Mouse (Mus musculus): ENCODE data around the gene Bcas1. TPM values are rescaled to one million over a fixed set of nuclear protein-coding genes. Genes with fewer than 3 reads are reported as not detected.

Bcas1 gene
- polyA plus RNA-seq, 1 experiment from 2014 or later, result 0.58 TPM

DNA sequence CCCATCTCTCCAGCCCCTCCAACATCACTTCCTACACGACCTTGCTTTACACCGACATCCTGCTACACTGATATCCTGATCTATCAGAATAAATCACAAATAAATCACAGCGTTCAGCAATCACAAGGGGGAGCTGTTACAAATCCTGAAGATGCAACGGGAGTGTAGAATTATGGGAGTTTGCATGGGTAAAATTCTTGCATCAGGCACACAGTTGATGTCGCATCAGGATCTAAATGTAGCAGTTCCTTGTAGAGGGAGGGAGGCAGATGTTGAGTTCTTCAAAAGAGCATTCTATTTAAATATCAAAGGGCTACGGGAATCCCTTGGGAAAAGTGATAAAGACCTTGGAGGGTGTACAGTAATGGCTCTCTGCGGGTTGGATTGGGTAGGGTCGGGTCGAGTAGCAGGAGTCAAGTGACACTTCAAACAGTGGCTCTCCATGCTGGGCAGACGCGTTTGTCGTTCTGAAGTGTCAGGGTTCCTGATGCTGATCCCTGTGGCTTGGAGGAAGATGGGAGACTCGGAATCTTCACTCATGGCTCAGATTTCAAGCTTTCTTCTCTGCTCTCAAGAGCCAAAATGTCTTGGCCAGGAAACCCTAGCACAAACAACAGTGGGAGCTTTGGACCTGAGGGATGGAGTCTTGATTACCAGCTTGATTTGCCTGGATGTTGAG is 16.0 kb downstream of the Bcas1 start:
- Histone ChIP-seq H3K9ac (no peak overlapping the region), H3K36me3 (no peaks in the 10 kb centered on the region), H3K9me3 (replicated peaks) (no peaks in the 10 kb centered on the region), H3K4me2 (peak overlapping the region; percentile 51), H3K27me3 (peaks cover 46% of the 10 kb centered on the region), H3K4me3 (replicated peaks) (peak overlapping the region; percentile 20), H3K27ac (no peak overlapping the region), H3K4me1 (peaks cover 9% of the 10 kb centered on the region)
- ATAC-seq (replicated peaks; ENCODE audit: low FRiP score), result no peak
- WGBS, result 2% methylated on average over 13 of the region's 13 CpGs

DNA sequence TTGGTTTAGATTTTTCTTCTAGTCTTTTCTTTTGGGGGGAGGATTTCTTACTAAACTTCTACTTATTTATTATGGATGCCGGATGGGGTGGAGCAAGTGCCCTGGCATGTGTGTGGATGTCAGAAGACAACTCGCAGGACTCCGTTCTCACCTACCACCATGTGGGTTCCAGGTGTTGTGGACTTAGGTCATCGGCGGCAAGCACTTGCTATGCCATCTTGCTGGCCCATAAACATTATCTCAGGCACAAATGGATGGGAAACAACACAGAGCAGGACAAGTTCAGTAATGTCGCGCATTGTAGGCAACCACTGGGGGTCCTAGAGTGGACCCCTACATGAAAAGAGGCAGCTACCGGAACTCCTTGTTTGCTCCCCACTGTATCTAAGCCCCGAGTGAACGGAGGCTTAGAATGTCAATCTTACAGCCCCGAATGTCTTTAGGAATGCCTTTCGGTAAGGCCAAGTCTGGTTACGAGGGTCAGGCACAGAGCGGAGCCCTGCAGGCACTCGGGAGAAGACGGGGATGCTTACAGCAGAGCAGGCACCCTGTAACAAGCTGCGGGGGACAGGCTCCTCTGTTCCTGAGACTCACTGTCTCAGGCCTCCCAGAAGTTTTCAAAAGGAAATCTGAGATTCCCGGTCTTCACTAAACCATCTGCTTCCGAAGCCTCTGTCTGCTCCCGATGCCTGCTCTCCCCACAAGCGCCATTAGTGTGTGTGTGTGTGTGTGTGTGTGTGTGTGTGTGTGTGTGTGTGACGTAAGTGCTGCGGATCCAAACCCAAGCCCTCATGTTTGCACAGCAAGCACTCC is 16.8 kb downstream of the Bcas1 start:
- Histone ChIP-seq H3K4me3 (replicated peaks) (peak overlapping the region; percentile 20), H3K27me3 (peaks cover 46% of the 10 kb centered on the region), H3K36me3 (no peaks in the 10 kb centered on the region), H3K27ac (no peak overlapping the region), H3K4me1 (peaks cover 9% of the 10 kb centered on the region), H3K4me2 (peak overlapping the region; percentile 51), H3K9ac (no peak overlapping the region), H3K9me3 (replicated peaks) (no peaks in the 10 kb centered on the region)
- WGBS, result 21% methylated on average over 23 of the region's 23 CpGs
- 0 out of 2 replicates have a peak, but pooled peaks have one; percentile 22 for ATAC-seq (replicated peaks; ENCODE audit: low FRiP score)

DNA sequence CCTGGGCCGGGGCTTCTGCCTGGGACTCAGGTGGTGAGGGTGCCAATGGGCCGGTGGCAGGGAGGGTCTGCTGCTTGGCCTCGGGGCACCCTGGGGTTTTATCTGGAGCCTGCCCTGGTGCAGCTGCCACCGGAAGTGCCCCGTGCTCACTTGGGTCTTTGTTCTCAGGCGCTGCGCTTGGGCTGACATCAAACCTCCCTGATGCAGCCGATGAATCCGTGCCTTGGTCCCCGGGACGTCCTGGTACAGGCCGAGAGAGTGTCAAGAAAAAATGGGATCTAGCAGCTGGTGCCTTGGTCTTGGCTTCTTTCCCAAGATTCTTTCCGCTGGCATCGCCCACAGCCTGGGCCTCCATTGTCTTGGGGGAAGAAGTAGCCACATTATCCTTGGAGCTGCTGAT is 21.2 kb downstream of the Bcas1 start:
- no peak overlapping the region for H3K9ac ChIP-seq
- no peak overlapping the region for H3K4me2 ChIP-seq
- no peaks in the 10 kb centered on the region for H3K36me3 ChIP-seq
- ATAC-seq (replicated peaks; ENCODE audit: low FRiP score), result no peak
- H3K27me3 ChIP-seq, result peaks cover 35% of the 10 kb centered on the region
- H3K27ac ChIP-seq, result no peak overlapping the region
- peaks cover 18% of the 10 kb centered on the region for H3K4me1 ChIP-seq
- 78% methylated on average over 14 of the region's 14 CpGs for WGBS
- H3K9me3 ChIP-seq (replicated peaks), result no peaks in the 10 kb centered on the region
- H3K4me3 ChIP-seq (replicated peaks), result no peak overlapping the region

DNA sequence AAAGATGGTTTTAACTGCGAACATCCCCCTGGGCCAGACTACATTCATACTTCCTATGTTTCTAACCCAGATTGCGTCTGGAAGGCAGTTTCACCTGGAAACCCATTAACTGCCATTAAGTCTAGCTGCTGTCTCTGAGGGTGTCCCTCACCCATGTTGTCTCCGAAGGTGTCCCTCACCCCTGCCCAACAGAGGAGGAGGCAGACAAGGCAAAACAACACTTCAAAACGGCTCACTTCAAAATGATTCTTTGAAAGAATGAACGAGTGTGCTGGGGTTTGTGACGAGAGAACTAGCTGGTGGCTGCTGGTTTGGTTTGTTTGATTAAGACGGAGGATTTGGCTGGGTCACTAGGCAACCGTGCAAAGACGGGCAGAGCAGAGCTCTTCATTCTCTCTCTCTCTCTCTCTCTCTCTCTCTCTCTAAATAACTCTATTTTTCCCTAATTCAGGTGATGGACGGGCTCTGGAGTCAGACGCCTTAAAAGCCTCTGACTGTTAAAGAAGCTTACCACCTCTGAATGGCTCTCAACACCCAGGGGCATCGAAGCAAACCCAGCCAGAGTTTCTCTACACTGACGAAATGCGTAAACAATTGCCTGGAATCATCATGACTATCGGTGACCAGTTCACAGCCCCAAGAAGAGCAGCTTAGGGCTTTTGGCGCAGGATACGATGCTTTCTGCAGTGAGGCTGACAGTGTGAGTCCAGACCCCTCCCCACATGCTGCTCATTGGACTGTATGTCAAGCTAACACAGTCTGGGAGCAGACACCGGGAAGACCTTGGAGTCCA is 22.7 kb downstream of the Bcas1 start:
- Histone ChIP-seq H3K4me3 (replicated peaks) (no peak overlapping the region), H3K27me3 (peaks cover 29% of the 10 kb centered on the region), H3K27ac (no peak overlapping the region), H3K4me2 (no peak overlapping the region), H3K9ac (no peak overlapping the region), H3K4me1 (peaks cover 23% of the 10 kb centered on the region), H3K36me3 (no peaks in the 10 kb centered on the region), H3K9me3 (replicated peaks) (no peaks in the 10 kb centered on the region)
- 28% methylated on average over 18 of the region's 18 CpGs for WGBS
- ATAC-seq (replicated peaks; ENCODE audit: low FRiP score), result no peak

DNA sequence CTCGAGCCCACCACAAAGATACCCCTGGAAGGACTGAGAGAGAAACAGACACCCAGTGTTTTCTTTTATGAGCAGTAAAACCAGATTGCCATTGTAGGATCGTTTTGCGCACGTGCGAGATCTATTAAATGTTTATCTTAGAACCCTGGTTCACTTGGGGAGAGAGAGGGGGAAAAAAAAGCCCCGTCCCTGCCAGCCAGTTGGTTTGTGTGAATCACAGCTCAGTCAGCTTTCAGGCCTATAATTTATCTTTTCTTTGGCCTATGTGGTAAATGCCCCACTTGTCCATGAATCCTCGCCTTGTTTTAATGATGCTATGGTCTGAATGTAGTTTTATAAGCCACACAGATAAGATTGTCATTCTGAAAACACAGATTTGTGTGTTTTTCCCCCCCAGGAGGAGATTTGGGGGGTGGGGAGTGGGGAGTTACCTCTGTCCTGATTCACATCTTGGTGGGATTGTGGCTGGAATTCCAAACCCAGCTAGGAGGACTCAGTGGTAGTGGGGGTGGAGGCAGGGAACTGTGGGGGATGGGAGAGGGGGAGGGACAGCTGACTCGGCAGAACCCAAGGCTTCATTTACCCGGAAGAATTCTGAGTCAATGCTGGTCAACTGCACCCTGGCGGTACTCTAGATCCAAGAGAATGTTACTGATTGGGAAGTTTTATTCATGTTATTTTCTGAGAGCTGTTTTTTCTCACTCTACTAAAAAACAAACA is 23.8 kb downstream of the Bcas1 start:
- Histone ChIP-seq H3K27me3 (peaks cover 17% of the 10 kb centered on the region), H3K27ac (no peak overlapping the region), H3K9me3 (replicated peaks) (no peaks in the 10 kb centered on the region), H3K9ac (no peak overlapping the region), H3K4me2 (no peak overlapping the region), H3K4me3 (replicated peaks) (no peak overlapping the region), H3K4me1 (peaks cover 23% of the 10 kb centered on the region), H3K36me3 (no peaks in the 10 kb centered on the region)
- 27% methylated on average over 10 of the region's 10 CpGs for WGBS
- ATAC-seq (replicated peaks; ENCODE audit: low FRiP score), result no peak

DNA sequence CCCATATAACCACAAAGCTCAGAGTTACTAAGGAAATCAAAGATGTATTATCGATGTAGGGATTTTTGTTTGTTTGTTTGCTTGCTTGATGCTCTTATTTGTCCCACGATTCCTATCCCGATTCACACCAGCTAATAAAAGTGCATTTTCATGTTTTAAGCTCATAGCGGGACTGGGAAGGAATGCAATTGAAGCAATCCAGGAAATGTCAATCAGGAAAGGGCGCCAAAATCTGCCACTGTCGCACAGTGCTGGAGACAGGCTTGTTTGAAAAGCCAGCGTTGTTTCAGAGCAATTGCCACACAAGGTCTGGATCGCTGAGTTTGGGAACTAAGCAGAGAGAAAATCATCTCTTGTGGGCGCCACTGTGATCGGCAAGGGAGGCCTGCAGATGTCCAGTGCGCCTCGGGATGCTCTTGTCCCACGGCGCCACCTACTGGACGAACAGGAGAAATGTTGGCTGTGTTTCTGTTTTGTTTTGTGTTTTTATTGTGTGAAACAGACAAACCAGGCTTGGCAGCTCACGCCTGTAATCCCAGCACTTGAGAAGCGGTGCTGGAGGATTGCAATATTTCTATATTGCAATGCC is 26.3 kb downstream of the Bcas1 start:
- peak overlapping the region; percentile 29; the same call in 1 of the 2 replicates for H3K9ac ChIP-seq
- ATAC-seq (replicated peaks; ENCODE audit: low FRiP score), result no peak
- peaks cover 12% of the 10 kb centered on the region for H3K27me3 ChIP-seq
- WGBS, result 1% methylated on average over 17 of the region's 17 CpGs
- no peak overlapping the region for H3K27ac ChIP-seq
- H3K4me3 ChIP-seq (replicated peaks), result peak overlapping the region; percentile 42
- H3K36me3 ChIP-seq, result no peaks in the 10 kb centered on the region
- peak overlapping the region; percentile 78 for H3K4me2 ChIP-seq
- H3K9me3 ChIP-seq (replicated peaks), result no peaks in the 10 kb centered on the region
- peaks cover 23% of the 10 kb centered on the region for H3K4me1 ChIP-seq

DNA sequence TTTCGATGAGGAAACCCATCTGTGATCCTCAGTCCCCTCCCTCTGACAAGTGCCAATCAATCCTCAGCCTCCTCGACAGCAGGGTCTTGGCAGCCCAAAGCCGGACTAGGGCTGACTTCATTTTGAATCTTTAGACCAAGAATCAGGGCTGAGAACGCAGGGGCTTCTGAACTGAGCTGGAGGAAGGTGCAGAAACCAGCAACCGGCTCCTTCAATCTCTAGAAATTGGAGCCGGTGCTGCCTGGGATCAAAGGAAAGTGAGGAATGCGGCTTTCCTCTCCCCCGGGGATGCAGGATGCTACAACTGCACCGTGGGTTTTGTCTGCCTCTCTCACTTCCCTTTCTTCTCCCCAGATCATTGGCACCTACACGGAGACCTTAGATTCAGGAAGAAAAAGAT is 27.0 kb downstream of the Bcas1 start:
- H3K4me1 ChIP-seq, result peaks cover 23% of the 10 kb centered on the region
- H3K36me3 ChIP-seq, result no peaks in the 10 kb centered on the region
- H3K9ac ChIP-seq, result peak overlapping the region; percentile 31; the same call in 1 of the 2 replicates
- H3K4me2 ChIP-seq, result peak overlapping the region; percentile 78
- H3K27ac ChIP-seq, result no peak overlapping the region
- peak overlapping the region; percentile 42 for H3K4me3 ChIP-seq (replicated peaks)
- WGBS, result 3% methylated on average over 10 of the region's 10 CpGs
- peaks cover 12% of the 10 kb centered on the region for H3K27me3 ChIP-seq
- no peaks in the 10 kb centered on the region for H3K9me3 ChIP-seq (replicated peaks)
- ATAC-seq (replicated peaks; ENCODE audit: low FRiP score), result no peak

DNA sequence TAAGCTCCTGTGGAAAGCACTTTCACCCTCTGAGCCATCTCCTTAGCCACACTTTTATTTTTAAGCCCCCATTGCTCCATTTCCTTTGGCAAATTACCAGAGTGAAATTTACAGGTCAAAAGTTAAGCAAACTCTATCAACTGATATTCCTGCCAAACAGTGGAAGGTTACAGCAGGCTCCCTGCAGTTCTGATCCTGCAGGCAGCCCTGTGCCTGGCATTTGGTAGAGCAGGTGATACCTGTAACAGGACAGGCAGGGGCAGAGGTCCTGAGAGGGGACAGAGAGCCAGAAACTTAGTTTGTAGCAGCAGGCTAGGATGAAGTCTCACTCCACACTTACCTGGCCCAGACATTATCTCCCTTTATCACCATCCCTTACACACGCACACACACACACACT is 35.7 kb downstream of the Bcas1 start:
- peaks cover 4% of the 10 kb centered on the region; the same call in 1 of the 2 replicates for H3K9me3 ChIP-seq (replicated peaks)
- no peaks in the 10 kb centered on the region for H3K27me3 ChIP-seq
- WGBS, result 88% methylated on average over 1 of the region's 1 CpGs
- H3K9ac ChIP-seq, result no peak overlapping the region
- H3K4me2 ChIP-seq, result no peak overlapping the region
- H3K4me1 ChIP-seq, result no peaks in the 10 kb centered on the region
- H3K36me3 ChIP-seq, result no peaks in the 10 kb centered on the region
- ATAC-seq (replicated peaks; ENCODE audit: low FRiP score), result no peak
- no peak overlapping the region for H3K4me3 ChIP-seq (replicated peaks)
- H3K27ac ChIP-seq, result no peak overlapping the region

DNA sequence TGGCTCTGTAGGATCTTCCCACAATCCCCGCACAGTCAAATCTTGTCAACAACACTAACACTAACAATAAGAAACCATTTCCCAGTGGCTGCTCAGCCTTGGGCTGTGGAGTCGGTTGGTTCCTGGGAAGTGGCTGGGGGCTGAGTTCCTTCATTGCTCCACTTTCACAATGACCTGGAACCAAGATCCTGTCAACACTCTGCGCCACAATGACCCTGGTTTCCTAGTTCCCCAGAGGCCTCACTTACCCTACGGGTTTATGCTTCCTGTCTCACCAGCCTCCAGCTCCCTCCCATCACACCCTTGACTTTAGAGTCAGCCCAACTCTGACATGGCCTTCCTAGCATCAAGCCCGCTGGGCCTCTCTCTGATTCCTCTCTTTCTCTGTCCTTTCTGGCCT is 39.3 kb downstream of the Bcas1 start:
- Histone ChIP-seq H3K27me3 (no peaks in the 10 kb centered on the region), H3K9me3 (replicated peaks) (no peaks in the 10 kb centered on the region), H3K4me2 (no peak overlapping the region), H3K4me1 (no peaks in the 10 kb centered on the region), H3K27ac (no peak overlapping the region), H3K4me3 (replicated peaks) (no peak overlapping the region), H3K36me3 (no peaks in the 10 kb centered on the region), H3K9ac (no peak overlapping the region)
- no peak for ATAC-seq (replicated peaks; ENCODE audit: low FRiP score)
- WGBS, result 57% methylated on average over 5 of the region's 5 CpGs

DNA sequence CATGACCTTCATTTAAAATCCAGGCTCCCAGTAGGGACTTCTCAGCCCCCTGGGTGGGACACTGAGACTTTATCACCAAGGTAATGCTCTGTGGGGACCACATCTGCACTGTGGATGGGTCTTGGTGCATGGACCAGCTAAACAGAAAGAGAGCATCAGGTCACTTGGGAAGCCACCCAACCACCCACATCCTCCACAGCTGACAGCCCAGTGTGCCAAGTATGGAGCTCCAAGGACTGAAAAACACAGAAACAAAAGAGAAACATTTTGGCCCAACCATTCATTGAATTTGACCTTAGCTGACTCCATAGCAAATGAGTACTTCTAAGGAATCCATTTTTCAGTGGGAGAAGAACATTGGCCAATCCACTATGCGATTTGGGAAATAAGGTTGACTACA is 42.1 kb downstream of the Bcas1 start:
- Histone ChIP-seq H3K9ac (no peak overlapping the region), H3K4me1 (no peaks in the 10 kb centered on the region)
- 93% methylated on average over 1 of the region's 1 CpGs for WGBS

DNA sequence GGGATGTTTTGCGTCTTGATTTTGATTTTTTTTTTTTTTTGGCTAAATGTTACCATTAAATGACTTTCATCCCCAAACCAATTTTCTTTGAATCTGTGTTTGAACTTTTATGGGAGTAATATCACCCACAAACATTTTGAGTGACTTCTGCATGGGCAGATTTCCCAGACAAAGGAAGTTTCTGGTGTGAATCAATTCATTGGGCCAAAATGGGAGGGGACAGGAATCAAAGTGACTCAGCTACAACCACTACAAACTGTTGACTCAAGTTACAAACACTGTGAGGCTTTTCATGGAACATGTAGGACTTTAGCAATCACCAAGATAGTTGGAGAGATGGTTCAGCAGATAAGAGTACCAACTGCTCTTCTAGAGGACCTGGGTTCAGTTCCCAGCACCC is 42.9 kb downstream of the Bcas1 start:
- H3K9me3 ChIP-seq (replicated peaks), result no peaks in the 10 kb centered on the region
- no peaks in the 10 kb centered on the region for H3K4me1 ChIP-seq
- no peaks in the 10 kb centered on the region for H3K27me3 ChIP-seq
- no peak overlapping the region for H3K9ac ChIP-seq
- 92% methylated on average over 1 of the region's 1 CpGs for WGBS
- no peak overlapping the region for H3K4me3 ChIP-seq (replicated peaks)
- no peak overlapping the region for H3K4me2 ChIP-seq
- no peaks in the 10 kb centered on the region for H3K36me3 ChIP-seq
- no peak for ATAC-seq (replicated peaks; ENCODE audit: low FRiP score)
- no peak overlapping the region for H3K27ac ChIP-seq

More for the DNA sequence above, 42.1 kb downstream of the Bcas1 start:
- Histone ChIP-seq H3K9me3 (replicated peaks) (no peaks in the 10 kb centered on the region), H3K27ac (no peak overlapping the region), H3K4me2 (no peak overlapping the region), H3K36me3 (no peaks in the 10 kb centered on the region), H3K4me3 (replicated peaks) (no peak overlapping the region), H3K27me3 (no peaks in the 10 kb centered on the region)
- ATAC-seq (replicated peaks; ENCODE audit: low FRiP score), result no peak
